Mouse (Mus musculus) adrenal gland, adult 8-10 months (tissue): ENCODE results near the gene Twist1. TPM values are rescaled to one million over a fixed set of nuclear protein-coding genes. Genes with fewer than 3 reads are reported as not detected.

Experiments
- DNase-seq: peaks from one replicate; pipeline ENCODE4 v3.0.0; 2022
- total RNA-seq, 4 experiments: library from RNA; stranded (reverse); gene quantifications; 2 replicates each; pipeline ENCODE4 v1.2.4; 2022

The Twist1 gene
- total RNA-seq: 1 to 10 TPM; 4.9 to 7.5 (median 5.8) TPM

DNA sequence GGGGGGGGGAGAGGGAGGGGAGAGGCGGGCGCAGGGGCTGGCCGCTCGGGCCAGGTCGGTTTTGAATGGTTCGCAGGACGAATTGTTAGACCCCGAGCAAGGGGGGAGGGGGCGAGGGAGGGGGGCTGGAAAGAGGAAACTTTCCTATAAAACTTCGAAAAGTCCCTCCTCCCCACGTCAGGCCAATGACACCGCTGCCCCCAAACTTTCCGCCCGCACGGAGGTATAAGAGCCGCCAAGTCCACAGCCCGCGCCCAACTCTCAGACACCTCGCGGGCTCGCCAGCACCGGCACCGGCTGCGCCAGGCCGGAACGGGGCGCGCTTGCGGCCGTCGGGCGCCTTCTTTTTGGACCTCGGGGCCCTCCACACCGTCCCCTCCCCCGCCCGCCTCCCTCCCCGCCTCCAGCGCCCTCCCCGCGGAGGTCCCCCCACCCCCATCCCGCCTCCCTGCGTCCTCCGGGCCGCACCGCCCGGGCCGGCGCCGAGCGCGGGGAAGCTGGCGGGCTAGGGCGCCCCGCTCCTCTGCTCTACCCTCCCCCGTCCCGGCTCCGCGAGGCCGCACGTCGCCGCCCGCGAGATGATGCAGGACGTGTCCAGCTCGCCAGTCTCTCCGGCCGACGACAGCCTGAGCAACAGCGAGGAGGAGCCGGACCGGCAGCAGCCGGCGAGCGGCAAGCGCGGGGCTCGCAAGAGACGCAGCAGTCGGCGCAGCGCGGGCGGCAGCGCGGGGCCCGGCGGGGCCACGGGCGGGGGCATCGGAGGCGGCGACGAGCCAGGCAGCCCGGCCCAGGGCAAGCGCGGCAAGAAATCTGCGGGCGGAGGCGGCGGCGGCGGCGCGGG lies at the start of gene Twist1:
Gene Twist1, plus strand, starts transcription at position 272 of the 841 bp plus-strand sequence.
- no peak for DNase-seq

DNA sequence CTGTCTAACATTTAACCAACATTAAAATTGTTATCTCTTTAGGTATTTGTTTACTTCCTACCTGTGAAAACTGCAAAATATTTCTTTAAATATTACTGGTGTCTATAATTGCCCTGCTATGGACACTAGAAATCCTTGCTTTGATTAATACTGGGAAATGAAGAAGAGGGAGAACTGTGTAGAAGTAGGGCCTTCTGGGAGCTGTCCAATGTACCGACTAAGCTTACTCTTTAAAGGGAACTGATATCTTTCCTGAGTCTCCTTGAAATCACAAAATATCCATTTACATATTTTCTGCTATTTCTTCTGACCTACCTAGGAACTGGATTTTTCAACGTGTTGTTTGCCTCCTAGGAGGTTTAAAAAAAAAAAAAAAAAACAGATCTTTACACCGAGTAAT lies 30.7 kb upstream of the Twist1 start:
- no peak for DNase-seq

DNA sequence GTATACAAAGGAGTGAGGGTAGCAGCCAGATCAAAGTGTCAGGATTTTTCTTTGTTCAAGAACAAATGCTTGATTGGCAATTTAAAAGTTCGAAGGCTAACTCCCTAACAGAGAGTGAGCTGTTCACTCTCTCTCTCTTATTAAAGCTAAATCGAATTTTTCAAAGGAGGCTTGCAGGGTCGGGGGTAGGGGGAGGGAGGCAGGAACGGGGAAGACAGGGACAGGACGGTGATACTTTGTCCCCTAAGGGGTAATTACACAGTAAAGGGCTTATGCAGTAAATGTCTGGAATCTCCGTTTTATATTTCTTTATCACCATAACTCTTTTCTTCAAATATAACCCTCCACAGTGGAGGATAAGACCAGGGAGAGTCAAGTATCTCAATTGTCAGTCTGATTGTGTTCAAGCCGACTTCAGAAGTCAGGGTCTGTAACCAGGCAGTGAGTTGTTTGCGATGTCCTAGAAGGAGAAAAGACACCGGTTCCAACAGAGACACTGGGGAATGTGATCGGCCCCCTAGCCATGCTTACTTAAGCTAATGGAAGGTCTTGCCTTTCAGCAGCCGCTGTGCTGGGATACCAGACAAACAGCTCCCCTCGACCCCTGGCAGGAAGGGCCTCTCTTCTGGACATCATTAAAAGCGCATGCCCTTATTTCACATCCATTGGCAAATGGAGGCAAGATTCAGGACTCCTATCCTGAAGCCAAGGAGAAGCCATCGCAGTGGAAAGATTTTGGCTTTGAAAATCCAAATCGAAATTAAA lies 30.0 kb upstream of the Twist1 start:
- no peak for DNase-seq

DNA sequence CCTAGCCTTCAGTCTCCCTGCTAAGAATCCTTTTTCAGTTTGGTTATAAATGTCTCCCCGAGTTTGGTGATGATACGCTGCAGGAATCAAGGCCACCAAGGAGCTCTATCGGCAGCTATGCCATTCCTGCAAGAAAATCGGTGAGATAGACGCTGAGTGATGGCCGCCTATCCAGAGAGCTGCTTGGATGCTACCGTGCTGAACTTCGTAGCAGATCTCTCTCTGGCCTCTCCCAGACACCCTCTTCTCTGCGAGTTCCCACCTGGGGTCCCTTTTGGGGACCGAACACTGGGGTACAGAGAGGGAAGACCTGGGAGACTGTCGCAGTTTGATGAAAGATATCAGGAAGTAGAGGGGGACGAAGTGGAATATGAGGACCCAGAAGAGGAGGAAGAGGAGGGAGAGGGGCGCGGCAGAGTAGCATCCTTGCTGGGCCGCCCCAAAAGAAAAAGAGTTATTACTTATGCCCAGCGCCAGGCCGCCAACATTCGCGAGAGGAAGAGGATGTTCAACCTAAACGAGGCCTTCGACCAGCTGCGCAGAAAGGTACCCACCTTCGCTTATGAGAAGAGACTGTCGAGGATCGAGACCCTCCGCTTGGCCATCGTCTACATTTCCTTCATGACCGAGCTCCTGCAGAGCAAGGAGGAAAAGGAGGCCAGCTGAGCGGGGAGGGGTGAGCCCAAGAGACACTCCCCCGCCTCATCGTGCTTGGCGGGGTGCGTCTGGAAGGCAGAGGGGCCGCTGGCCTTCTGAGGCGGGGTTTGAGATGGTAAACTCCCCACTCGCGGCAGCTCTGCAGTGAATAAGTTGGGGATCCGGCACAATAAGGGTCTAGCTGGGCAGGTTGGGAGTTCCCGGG lies 28.9 kb upstream of the Twist1 start, which contains the start of gene Ferd3l:
Gene Ferd3l, plus strand, starts transcription at position 95 of the 862 bp plus-strand sequence.
- no peak for DNase-seq

DNA sequence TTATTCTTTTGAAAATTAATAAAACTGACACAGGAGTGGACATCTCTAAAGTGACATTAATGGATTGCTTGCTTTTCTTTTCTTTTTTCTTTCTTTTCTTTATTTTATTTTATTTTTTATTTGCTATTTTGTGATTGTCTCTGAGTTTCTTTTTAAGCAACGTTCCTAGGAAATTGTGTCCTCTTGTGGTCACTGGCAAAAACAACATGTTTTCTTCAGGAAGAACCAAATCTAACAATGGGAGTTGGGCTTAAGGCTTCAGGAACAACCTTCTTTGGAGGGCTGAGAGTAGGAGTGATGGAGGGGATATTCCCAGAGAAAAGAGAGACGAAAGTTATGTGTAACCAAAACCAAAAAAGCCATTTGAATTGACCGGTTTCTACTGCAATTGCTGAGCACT lies 4.6 kb upstream of the Twist1 start:
- no peak for DNase-seq

DNA sequence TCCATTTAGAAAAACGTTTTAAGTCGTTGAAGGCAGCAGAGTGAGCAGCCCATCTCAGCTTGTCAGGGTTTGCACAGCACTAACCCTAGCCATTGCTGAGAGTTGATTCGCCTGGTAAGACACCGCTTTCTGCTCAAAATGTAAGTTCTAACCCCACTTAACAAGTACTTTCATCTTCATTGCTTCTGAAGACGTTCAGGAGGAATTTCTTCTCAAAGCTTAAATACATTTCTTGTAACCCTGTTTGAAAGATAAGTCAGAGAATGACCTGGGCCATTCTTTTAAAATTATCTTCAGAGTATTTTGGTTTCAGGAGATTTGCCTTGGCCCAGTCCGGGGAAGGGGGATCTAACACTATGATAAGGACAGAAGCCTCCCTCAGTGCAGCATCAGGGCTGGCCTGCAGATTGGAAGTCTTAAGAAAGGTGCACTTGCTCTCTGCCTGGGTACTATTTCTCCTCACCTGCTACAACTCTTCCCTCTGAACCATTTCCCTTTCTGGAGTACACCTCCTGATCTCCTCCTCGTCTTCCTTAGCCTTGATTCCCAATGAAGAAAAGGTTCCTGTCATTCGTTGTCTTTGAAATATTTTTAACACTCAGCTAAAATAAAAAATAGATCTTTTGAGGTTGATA lies 2.4 kb upstream of the Twist1 start:
- DNase-seq: no peak

DNA sequence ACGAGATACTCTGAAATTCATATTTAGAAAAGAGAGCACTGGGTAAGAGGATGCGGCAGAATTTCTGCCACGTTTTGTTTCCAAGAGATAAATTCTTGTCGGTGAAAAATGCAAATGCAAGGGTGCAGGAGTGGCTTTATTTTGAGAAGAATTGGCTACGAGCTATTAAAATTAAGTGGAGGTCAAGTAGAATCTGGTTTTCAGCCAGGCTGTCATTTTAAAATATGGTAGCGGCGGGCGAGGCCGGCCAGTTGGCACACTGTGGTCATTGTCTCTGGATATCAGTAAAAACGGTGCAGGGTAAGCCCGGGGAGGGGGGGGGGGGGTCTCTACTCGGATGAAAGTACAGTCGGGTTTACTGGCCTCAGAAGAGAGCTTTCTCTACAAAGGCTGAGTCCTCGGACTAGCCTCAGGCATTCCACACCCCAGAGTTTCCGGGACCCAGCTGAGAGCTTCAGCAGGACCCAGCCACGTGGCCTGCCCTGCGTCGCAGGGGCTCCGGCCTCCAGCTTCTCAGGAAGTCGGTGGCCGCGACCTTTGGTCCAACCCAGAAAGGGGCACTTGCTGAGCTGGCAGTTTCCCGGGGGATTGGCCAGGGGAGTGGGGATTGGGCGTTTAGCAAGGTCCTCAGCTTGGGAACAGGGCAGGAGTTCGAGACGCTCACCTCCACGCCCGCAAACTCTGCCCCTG lies 1.7 kb upstream of the Twist1 start:
- DNase-seq: peak; percentile 11

DNA sequence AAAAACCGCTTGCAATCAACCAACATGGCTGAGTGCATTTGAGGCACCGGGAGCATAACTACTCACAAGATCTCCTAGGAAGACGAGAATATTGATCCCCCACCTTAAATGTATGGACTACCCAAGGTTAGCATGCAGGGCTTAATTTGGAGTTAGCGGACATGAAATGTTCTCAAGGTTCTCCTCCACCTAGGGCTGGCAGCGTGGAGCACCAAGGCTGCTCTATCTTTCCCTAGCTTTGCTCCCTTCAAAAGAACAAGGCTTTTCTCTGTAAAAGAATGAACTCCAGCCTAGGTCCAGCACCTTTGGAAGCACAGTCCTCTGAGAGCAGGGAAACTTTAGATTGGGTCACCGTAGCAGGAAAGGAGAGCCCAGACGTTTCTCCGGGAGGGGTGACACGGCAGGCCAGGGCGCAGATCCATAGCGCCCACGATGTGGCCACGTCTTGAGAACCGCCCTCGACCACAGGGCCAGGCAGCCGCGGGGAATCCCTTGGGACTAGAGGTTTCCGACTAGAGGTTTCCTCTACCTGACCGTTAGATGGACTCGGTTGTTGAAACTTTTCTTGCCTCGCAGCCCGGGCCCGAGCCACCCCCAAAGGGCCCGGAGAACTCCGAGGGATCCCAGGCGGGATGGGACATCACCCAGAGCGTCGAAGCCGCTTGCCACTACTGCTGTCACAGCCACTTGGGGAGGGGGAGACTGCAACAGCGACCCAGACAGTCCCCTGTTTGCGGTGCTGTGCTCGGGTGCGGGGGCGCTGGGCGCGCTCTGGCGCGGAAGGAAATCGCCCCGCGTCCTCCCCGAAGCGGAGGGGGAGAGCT lies 683 bp upstream of the Twist1 start:
- no peak for DNase-seq

DNA sequence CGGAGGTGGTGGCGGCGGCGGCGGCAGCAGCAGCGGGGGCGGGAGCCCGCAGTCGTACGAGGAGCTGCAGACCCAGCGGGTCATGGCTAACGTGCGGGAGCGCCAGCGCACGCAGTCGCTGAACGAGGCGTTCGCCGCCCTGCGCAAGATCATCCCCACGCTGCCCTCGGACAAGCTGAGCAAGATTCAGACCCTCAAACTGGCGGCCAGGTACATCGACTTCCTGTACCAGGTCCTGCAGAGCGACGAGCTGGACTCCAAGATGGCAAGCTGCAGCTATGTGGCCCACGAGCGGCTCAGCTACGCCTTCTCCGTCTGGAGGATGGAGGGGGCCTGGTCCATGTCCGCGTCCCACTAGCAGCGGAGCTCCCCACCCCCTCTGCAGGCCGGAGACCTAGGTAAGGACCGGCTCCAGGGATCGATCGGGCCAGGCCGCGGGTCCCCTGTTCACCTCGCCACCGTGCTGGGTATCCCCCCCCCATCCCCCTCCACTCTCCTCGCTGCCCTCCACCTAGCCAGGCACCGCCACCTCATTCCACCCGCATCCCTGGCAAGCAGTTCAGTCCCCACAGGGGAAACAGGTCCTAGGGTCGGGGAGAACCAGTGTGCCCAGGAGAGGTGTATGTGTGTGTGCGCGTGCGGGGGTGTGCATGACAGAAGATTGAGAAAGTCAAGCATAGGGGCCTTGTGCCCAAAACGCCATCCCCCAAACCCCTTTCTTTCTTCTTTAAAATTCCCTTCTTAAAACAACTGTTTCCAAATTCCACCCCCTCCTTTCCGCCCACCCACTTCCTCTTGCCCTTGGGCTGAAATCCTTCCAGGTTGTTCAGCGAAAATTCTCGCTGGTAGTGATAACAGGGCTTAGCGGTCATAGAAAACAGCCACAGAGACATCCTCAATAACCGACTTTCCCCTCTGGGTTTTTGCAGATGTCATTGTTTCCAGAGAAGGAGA lies 1.0 kb downstream of the Twist1 start:
- no peak for DNase-seq

DNA sequence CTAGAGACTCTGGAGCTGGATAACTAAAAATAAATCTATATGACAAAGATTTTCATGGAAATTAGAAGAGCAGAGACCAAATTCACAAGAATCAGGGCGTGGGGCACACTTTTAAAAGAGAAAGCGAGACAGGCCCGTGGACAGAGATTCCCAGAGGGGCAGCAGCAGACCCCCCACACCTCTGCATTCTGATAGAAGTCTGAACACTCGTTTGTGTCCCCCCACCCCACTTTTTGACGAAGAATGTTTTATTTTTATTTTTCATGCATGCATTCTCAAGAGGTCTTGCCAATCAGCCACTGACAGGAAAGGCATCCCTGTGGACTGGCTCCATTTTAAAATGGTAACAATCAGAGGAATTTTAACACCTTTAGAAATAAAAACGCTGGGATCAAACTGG lies 1.7 kb downstream of the Twist1 start:
- DNase-seq: no peak

DNA sequence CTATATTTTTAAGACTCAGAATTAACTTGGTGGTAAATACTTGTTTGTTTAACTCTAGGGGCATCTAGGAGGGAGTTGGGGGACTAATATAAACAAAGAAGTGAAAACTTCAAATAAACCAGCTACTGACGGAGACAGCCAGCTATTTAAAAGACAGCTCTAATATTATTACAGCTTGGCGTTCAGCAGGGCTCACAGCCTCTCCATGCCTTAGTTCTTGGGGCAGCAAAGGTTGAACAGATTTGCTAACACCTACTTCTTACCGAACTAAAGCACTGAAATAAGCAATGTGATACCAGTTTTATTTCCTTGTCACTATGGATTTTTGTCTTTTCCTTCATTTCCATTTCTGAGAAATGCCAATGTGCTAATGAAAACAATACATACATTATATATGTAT lies 2.4 kb downstream of the Twist1 start:
- no peak for DNase-seq

DNA sequence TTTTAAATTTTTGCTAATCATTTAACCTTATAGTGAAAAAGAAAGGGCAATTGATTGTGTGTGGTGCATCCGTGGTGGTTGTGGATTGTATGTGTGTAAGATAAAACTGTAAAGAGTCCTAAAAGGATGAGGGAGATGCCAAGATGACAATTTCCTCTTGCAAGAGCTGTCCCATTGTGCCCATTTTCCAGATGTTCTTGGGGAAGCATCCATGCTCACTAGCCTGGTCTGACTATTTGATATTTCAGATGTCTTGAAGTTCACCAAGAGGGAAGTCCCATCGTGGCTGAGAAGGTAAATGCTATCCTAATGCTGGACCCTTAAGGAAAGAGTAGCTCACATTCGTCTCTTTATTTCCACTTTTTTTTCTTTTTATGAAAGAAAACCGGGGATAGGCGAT lies 3.5 kb downstream of the Twist1 start:
- no peak for DNase-seq

DNA sequence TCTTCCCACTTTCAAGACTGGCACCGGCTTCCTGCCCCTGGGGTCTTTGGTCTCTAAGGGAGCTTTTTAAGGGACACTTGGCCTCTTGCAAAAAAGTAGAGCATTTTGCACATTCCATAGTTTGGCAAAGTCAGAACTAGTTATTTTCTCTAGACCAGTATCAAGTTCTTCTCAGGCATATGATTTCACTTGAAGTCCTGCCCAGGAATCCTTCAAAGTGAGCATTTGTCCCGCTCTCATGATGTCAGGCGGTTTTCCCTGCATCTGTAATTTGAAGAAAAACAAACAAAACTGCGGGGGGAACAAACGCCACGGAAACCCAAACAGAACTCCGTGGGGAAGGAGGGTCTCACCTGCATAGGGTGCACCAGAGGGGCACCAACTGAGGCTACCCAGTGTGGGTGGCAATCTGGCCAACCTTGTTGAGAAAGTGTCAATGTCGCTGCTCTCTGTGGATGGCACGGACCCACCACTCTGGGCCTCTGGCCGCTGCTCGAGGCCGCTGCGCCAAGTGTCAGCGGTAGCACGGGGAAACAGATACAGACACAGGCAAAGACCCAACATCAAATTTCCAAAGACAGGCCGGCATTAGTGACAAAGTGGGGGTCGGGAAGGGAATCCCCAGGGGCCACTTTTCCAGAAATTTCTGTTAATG lies 4.8 kb downstream of the Twist1 start:
- no peak for DNase-seq

DNA sequence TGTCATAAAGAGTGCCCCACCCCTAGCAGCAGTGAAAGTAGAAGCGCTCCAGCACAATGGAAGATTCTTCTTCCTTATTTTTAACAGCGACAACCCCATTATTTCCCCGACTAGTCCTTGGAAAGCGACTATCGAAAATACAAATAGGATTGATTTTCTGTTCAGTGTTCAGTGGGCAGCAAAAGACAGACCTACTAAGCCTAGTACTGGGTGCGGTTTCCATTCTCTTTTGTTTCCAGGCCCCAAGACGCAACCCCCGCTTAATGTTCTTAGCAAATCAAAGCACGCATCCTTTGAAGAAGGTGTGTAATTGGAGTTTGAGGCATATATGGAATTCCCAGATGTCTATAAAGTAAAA lies 5.3 kb downstream of the Twist1 start:
- DNase-seq: no peak

DNA sequence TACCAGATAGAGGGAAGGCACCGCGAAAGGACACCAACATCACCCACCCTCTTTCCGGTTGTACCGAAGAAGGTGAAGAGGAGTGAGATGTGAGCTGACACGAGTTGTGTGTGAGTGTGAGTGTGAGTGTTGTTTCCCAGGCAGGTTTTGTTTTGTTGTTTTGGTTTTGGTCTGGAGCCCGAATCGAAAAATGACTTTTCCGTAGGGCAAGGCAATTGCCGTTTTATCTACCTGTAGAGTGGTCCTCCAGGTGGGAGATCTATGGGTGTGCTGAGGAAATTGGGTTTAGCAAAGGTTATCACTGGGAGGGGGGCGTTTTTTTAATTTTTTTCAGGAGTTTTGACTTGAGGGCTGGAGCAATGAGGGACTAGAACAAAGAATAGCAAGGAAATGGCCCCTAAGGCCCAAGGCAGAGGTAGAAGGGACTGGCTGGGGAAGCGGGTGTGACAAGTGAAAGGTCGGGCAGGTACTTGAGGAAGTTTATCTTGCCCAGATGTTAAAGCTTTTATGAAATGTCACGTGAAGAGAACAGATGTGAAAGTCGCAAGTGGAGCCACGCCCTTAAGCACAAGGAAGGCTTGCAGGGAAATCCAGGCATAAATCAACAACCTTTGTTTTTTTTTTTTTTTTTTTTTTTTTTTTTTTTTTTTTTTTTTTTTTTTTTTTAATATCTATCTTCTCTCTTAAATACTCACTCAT lies 6.3 kb downstream of the Twist1 start:
- DNase-seq: no peak

DNA sequence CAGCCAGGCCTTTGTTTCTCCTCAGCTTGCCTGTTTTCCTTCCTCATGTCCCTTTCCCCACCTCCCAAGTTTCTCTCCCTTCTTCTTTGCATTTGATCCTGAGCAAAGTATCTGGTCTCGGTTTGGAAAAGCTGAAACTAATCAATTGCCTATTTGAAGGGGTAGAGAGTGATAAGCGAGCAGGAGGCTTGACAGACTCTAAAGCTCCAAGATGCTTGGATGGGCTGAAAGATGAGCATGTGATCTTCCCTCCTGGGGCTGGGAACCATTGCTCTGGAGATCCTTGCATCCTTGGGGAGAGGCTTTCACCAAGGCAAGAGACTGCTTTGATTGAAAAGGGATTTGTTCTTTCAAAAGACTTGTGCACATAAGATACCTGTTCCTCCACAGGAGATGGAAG lies 7.0 kb downstream of the Twist1 start:
- no peak for DNase-seq

DNA sequence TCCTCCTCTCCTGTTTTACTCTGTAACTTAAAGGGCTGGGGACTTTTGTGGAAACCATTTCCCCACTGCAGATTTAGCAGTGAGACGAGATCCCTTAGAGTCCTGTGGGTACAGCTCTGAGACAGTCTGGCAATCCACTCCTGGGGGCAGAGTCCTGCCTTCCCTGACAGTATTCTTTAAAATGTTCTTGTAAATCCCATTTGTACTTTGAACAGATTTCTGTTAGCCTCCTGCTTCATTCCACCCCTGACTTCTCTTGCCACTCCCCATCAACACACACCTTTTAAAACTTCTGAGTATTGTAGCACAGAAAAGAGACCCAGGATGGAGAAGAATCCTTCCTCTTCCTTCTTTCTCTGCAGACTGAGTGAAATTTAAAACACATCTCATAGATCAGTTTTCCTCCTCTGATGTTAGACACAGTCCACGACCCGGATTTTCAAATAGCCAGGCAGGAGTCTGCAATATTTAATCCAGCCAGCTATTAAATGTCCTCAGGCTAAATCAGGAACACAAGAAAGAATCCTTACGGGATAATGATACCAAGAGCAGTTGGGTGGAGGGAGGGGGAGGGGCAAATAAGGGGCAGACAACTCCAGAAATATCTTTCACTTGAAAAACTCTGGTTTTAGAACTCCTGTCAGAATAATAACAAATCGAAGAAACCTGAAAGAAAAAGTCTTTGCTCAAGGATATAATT lies 8.3 kb downstream of the Twist1 start:
- DNase-seq: no peak
